Mouse (Mus musculus): Measurements from ENCODE around the gene Ddx3x. TPM values are rescaled to one million over a fixed set of nuclear protein-coding genes. Genes with fewer than 3 reads are reported as not detected.

Ddx3x gene
- polyA plus RNA-seq, 1 experiment: 74.9 TPM

DNA sequence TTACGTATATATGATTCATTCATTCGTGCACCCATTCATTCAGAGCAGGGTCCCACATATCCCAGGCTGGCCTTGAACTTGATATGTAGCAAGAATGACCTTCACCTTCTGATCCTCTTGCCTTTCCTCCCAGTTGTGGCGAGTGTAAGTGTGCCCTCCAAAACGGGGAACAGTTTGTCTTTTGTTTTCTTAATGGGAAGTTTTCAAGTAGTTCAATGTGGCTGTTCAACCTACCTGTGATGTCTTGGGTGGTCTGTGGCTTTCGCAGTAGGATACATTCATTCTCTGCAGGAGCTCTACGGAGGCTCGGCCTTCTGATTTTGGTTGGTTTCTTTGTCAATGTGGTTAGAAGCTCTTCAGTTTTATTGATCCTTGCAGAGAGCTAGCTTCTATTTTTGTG, 48.8 kb downstream of the Ddx3x start:
- no peak overlapping the region for H3K27ac ChIP-seq (ENCODE audit: insufficient read depth, low read length)
- no peak overlapping the region for H3K4me3 ChIP-seq (ENCODE audit: insufficient read depth, low read length)
- no peak for TF ChIP-seq CTCF (IDR thresholded peaks at IDR 0.05; ENCODE audit: extremely low read depth, insufficient read depth, low read length)
- no peak for TF ChIP-seq POLR2A (IDR thresholded peaks at IDR 0.05; ENCODE audit: extremely low read depth, insufficient read depth, low read length)
- H3K4me1 ChIP-seq (ENCODE audit: control insufficient read depth, insufficient read depth, low read length): no peaks in the 10 kb centered on the region

Other genes with a start within 250 kb of the Ddx3x start
- 47.8 and 53.8 TPM in 2 replicates for gene Usp9x, start 209.5 kb upstream of the Ddx3x start, polyA plus RNA-seq (2012; rRNA removed)
- gene Nyx, start 185.1 kb downstream of the Ddx3x start, polyA plus RNA-seq (2012; rRNA removed): 0.38 and 0.40 TPM in 2 replicates